Mouse (Mus musculus): ENCODE data around the gene Gm20388. TPM values are rescaled to one million over a fixed set of nuclear protein-coding genes. Genes with fewer than 3 reads are reported as not detected.

Gene Gm20388
- polyA plus RNA-seq, 1 experiment from 2014 or later = not detected

GRCm38 (mm10) chr8:123717104-123717503 lies 3806.5 kb downstream of the Gm20388 start:
- TF ChIP-seq EP300 (optimal IDR thresholded peaks at IDR 0.05) (no peak), CTCF (IDR thresholded peaks at IDR 0.05; ENCODE audit: low read depth) (no peak)
- DNase-seq (ENCODE audit: low spot score) (peak; percentile 34), ATAC-seq (ENCODE audit: low FRiP score, low TSS enrichment) (no peak)
- Histone ChIP-seq H3K36me3 (ENCODE audit: control insufficient read depth, insufficient read depth, low read length) (no peaks in the 10 kb centered on the region), H3K27ac (replicated peaks) (peak overlapping the region; percentile 65; the same call in 1 of the 2 replicates), H3K4me1 (replicated peaks; ENCODE audit: control insufficient read depth, insufficient read depth) (0 out of 2 replicates have a peak, but pooled peaks cover 8% of the 10 kb centered on the region), H3K27me3 (ENCODE audit: control insufficient read depth, insufficient read depth, low read length) (no peaks in the 10 kb centered on the region), H3K9ac (ENCODE audit: low read length) (no peak overlapping the region), H3K4me3 (ENCODE audit: low read depth, low read length) (no peak overlapping the region), H3K4me2 (replicated peaks; ENCODE audit: low read depth) (no peak overlapping the region), H3K9me3 (ENCODE audit: control insufficient read depth, low read length) (no peaks in the 10 kb centered on the region)
- 40% methylated on average over 2 of the region's 2 CpGs for WGBS

DNA sequence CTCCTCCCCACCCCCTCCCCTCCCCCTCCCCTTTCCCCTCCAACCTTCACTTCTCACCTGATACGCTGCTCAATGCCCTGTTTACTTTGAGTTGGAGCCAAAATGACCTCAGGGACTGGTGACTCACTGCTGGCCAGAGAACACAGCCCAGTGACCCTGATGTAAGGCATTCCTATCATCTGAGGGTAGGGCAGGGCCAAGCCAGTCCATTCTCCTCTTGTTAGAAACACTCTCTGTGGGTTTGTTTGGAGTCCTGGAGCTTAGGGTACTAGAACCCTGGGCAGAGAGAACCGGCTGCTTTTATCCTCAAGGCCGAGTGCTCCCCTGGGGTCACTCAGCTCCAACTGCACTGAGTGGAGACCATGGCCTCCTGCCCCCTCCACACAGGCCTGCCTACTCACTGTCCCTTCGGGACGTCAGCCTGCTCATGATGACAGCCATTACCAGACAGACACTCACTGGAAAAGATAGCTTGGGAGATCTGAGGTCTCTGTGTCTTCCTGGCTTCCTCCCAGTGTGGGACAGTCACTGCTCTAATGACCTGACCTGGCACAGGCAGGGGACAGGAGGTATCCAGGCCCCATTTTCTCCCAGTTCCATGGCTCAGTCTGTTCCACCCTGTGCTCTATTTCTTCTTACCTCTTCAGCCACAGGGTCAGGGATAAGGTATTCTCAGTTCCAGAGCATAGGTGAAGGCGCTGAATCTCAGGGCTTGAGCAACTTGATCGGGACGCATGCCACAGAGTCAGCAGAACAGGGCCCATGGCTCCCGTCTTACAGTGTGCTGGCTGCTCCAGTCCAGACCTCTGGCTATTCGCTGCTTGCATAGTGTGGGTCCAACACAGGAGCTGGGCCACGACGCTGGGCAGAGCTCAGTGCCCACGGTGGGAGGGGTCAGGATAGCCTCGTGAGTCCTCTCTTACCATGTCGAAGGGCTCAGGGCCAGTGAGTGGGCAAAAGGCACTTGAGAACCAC lies 3807.2 kb downstream of the Gm20388 start:
- peak; percentile 86 for ATAC-seq (ENCODE audit: low FRiP score, low TSS enrichment)

GRCm38 (mm10) chr8:123718752-123719151 lies 3808.1 kb downstream of the Gm20388 start:
- no peak overlapping the region for H3K27ac ChIP-seq (replicated peaks)
- no peaks in the 10 kb centered on the region for H3K27me3 ChIP-seq (ENCODE audit: control insufficient read depth, insufficient read depth, low read length)
- WGBS = 74% methylated on average over 2 of the region's 2 CpGs
- H3K4me3 ChIP-seq (ENCODE audit: low read depth, low read length) = no peak overlapping the region
- H3K9me3 ChIP-seq (ENCODE audit: control insufficient read depth, low read length) = no peaks in the 10 kb centered on the region
- H3K4me2 ChIP-seq (replicated peaks; ENCODE audit: low read depth) = no peak overlapping the region
- no peak for ATAC-seq (ENCODE audit: low FRiP score, low TSS enrichment)
- no peak for DNase-seq (ENCODE audit: low spot score)
- no peaks in the 10 kb centered on the region for H3K36me3 ChIP-seq (ENCODE audit: control insufficient read depth, insufficient read depth, low read length)
- H3K9ac ChIP-seq (ENCODE audit: low read length) = no peak overlapping the region
- H3K4me1 ChIP-seq (replicated peaks; ENCODE audit: control insufficient read depth, insufficient read depth) = 0 out of 2 replicates have a peak, but pooled peaks cover 8% of the 10 kb centered on the region
- TF ChIP-seq EP300 (optimal IDR thresholded peaks at IDR 0.05) (no peak), CTCF (IDR thresholded peaks at IDR 0.05; ENCODE audit: low read depth) (no peak)

More for the DNA sequence above, 3807.2 kb downstream of the Gm20388 start:
- TF ChIP-seq CTCF (IDR thresholded peaks at IDR 0.05; ENCODE audit: low read depth) (no peak), EP300 (optimal IDR thresholded peaks at IDR 0.05) (no peak)
- WGBS = 68% methylated on average over 14 of the region's 15 CpGs
- Histone ChIP-seq H3K4me3 (ENCODE audit: low read depth, low read length) (no peak overlapping the region), H3K9ac (ENCODE audit: low read length) (no peak overlapping the region), H3K9me3 (ENCODE audit: control insufficient read depth, low read length) (no peaks in the 10 kb centered on the region), H3K27me3 (ENCODE audit: control insufficient read depth, insufficient read depth, low read length) (no peaks in the 10 kb centered on the region), H3K4me2 (replicated peaks; ENCODE audit: low read depth) (no peak overlapping the region), H3K27ac (replicated peaks) (peak overlapping the region; percentile 83), H3K36me3 (ENCODE audit: control insufficient read depth, insufficient read depth, low read length) (no peaks in the 10 kb centered on the region), H3K4me1 (replicated peaks; ENCODE audit: control insufficient read depth, insufficient read depth) (0 out of 2 replicates have a peak, but pooled peaks cover 8% of the 10 kb centered on the region)
- DNase-seq (ENCODE audit: low spot score) = peak; percentile 88

GRCm38 (mm10) chr8:123719280-123719679 lies 3808.6 kb downstream of the Gm20388 start:
- Histone ChIP-seq H3K4me2 (replicated peaks; ENCODE audit: low read depth) (no peak overlapping the region), H3K9ac (ENCODE audit: low read length) (no peak overlapping the region), H3K27ac (replicated peaks) (0 out of 2 replicates have a peak overlapping the region, but pooled peaks have one; percentile 24), H3K36me3 (ENCODE audit: control insufficient read depth, insufficient read depth, low read length) (no peaks in the 10 kb centered on the region), H3K4me1 (replicated peaks; ENCODE audit: control insufficient read depth, insufficient read depth) (0 out of 2 replicates have a peak, but pooled peaks cover 8% of the 10 kb centered on the region), H3K4me3 (ENCODE audit: low read depth, low read length) (no peak overlapping the region), H3K9me3 (ENCODE audit: control insufficient read depth, low read length) (no peaks in the 10 kb centered on the region), H3K27me3 (ENCODE audit: control insufficient read depth, insufficient read depth, low read length) (no peaks in the 10 kb centered on the region)
- ATAC-seq (ENCODE audit: low FRiP score, low TSS enrichment) = no peak
- TF ChIP-seq CTCF (IDR thresholded peaks at IDR 0.05; ENCODE audit: low read depth) (no peak), EP300 (optimal IDR thresholded peaks at IDR 0.05) (no peak)
- 79% methylated on average over 6 of the region's 6 CpGs for WGBS
- no peak for DNase-seq (ENCODE audit: low spot score)

DNA sequence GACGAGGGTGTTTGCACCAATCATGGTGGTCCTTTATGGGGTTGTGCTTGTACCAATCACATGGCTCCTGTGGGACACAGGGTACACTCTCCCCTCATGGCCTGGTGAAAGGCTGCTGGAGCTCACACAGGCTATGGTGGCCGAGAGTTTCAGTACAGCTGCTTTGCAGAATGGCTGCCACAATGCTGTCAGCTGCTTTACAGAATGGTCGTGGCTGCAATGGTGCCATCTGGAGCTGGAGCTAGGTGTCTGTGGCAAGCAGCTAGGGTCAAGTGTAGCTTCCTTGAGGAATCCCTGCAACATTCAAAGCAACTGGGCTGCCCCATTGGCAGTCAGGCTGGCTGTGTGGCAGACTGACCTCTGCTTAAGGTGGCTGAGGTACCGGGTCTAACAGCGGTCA lies 3809.2 kb downstream of the Gm20388 start:
- no peaks in the 10 kb centered on the region for H3K9me3 ChIP-seq (ENCODE audit: control insufficient read depth, low read length)
- H3K27me3 ChIP-seq (ENCODE audit: control insufficient read depth, insufficient read depth, low read length) = no peaks in the 10 kb centered on the region
- 0 out of 2 replicates have a peak, but pooled peaks cover 8% of the 10 kb centered on the region for H3K4me1 ChIP-seq (replicated peaks; ENCODE audit: control insufficient read depth, insufficient read depth)
- WGBS = 68% methylated on average over 5 of the region's 5 CpGs
- H3K4me3 ChIP-seq (ENCODE audit: low read depth, low read length) = no peak overlapping the region
- DNase-seq (ENCODE audit: low spot score) (no peak), ATAC-seq (ENCODE audit: low FRiP score, low TSS enrichment) (no peak)
- TF ChIP-seq EP300 (optimal IDR thresholded peaks at IDR 0.05) (no peak), CTCF (IDR thresholded peaks at IDR 0.05; ENCODE audit: low read depth) (no peak)
- no peak overlapping the region for H3K27ac ChIP-seq (replicated peaks)
- H3K36me3 ChIP-seq (ENCODE audit: control insufficient read depth, insufficient read depth, low read length) = no peaks in the 10 kb centered on the region
- no peak overlapping the region for H3K4me2 ChIP-seq (replicated peaks; ENCODE audit: low read depth)
- H3K9ac ChIP-seq (ENCODE audit: low read length) = no peak overlapping the region
